Mouse (Mus musculus): ENCODE data around the gene 2210408I21Rik. TPM values are rescaled to one million over a fixed set of nuclear protein-coding genes. Genes with fewer than 3 reads are reported as not detected.

Gene 2210408I21Rik
- polyA plus RNA-seq (2015; fragmentation: Nextera tagmentation; extraction: Ambion mirVana) = 4.0 TPM in 2 replicates

DNA sequence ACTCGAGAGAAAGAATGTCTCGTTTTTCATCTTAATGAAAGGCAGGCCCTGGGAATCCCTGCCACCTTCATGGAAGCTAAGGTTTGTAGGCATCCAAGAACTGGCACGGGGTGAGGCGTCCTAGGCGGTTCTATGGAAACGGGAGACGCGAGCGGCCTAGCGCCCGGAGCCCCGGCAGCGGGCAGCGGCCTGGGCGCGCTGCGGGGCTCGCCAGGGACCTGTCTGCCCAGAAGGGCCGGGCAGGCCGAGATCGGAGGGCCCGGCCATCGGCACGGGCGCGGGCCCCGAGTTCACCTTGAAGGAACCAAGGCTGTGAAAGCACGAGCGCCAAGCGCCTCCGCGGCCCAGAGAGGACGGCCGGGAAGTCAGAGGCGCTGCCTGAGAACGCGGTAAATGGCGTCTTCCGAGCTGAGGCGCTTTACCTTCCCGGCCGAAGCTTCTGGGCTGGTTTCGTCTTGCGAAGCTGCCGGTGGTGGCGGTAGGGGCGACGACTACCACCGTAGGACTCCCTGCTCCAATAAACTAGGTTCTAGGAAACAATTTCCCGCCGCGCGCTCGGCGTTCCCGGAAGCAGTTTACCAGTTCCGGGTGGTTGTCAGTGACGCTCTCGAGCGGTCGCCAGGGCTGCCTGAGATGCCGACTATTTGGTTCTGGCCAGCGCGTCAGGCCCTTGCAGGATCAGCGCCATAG lies at the start of gene 2210408I21Rik, which contains the start of gene Slf1:
Gene 2210408I21Rik, plus strand, starts transcription at position 610 of the 690 bp plus-strand sequence.
Gene Slf1, minus strand, starts transcription at position 543 of the 690 bp plus-strand sequence.

Other genes starting within 250 kb of the 2210408I21Rik start
- 35.5 and 37.1 TPM in 2 replicates for gene Slf1, start 67 bp upstream of the 2210408I21Rik start, polyA plus RNA-seq (2015; fragmentation: Nextera tagmentation; extraction: Ambion mirVana)

All from spleen, postnatal 0 days (tissue).